Mouse (Mus musculus) brown adipose tissue, adult 24 weeks (tissue): ENCODE measurements at regions not wholly inside any gene's neighbourhood (a gene's known extent, or its start where the extent isn't known, plus 50 kb on each side); places are given as distances from the start of the nearest gene placed in this dataset.

ENCODE experiments used
- H3K27ac ChIP-seq: fragments of 200-500 bp; replicated peaks from 2 replicates; pipeline ENCODE4 v1.5.1; 2012; ENCODE audit warnings: low read depth, mild to moderate bottlenecking, low read length
- H3K4me1 ChIP-seq: fragments of 200-500 bp; 2 replicates; pipeline ENCODE4 v1.6.1; 2012; ENCODE audit warnings: low read length, mixed read lengths; ENCODE audit not compliant: control insufficient read depth, insufficient read depth, insufficient read length
- H3K4me3 ChIP-seq: fragments of 200-500 bp; 2 replicates; pipeline ENCODE4 v1.5.1; 2012; ENCODE audit warnings: low read depth, mild to moderate bottlenecking, low read length, moderate library complexity; ENCODE audit not compliant: insufficient read depth

GRCm38 (mm10) chr10:16438414-16438813 is 1284.6 kb upstream of the Cited2 start:
- Histone ChIP-seq H3K4me3 (no peak overlapping the region), H3K27ac (no peak overlapping the region), H3K4me1 (no peaks in the 10 kb centered on the region)

GRCm38 (mm10) chr10:16440932-16441640 is 1281.9 kb upstream of the Cited2 start:
- Histone ChIP-seq H3K4me1 (no peaks in the 10 kb centered on the region), H3K27ac (no peak overlapping the region), H3K4me3 (no peak overlapping the region)

- no peak overlapping the region for H3K27ac ChIP-seq
- no peak overlapping the region for H3K4me3 ChIP-seq
- no peaks in the 10 kb centered on the region for H3K4me1 ChIP-seq
Observed at GRCm38 (mm10) chr10:16441661-16442072, 1281.4 kb upstream of the Cited2 start.

GRCm38 (mm10) chr10:16443901-16444300 is 1279.1 kb upstream of the Cited2 start:
- Histone ChIP-seq H3K4me3 (no peak overlapping the region), H3K4me1 (no peaks in the 10 kb centered on the region)

DNA sequence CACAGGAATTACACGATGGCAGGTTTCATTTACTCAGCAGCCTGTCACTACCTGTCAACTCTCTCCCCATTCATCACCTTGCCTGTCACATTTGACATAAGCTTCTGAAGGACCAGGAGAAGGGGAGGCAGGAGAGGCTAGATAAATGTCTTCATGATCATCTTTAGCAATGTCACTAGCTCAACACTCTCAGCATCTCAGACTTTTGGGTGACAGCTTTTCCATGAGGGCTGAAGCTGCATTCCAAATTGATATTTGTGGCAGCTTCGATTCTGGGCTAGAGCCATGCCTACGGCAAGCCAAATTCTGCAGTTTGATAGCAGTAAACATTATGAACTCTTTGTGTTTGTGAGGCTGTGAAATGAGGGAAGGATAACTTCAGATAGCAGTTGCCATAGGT is 1255.1 kb upstream of the Cited2 start:
- Histone ChIP-seq H3K4me1 (no peaks in the 10 kb centered on the region), H3K27ac (no peak overlapping the region), H3K4me3 (no peak overlapping the region)

More at GRCm38 (mm10) chr10:16443901-16444300, 1279.1 kb upstream of the Cited2 start:
- no peak overlapping the region for H3K27ac ChIP-seq

DNA sequence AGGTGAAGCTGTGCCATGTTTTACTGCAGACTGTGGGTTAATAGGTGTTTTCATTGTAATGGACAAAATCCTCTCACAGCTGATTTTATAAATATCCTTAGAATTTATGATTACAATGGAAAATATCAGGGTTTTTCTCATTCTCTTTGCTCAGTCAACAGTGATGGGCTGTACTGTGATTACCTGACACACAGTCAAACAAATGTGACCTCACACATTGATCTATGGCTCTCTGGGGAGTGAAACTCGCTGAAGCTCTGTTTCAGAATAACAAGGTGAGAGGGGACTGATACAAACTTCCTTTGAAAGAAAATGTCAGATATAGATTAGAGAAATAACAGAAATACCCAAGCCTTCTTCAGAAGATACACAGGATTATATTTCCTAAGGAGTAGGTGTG is 1253.3 kb upstream of the Cited2 start:
- H3K27ac ChIP-seq, result no peak overlapping the region
- peaks cover 4% of the 10 kb centered on the region; the same call in 1 of the 2 replicates for H3K4me1 ChIP-seq

GRCm38 (mm10) chr10:16473952-16474521 is 1249.0 kb upstream of the Cited2 start:
- Histone ChIP-seq H3K27ac (no peak overlapping the region), H3K4me3 (no peak overlapping the region), H3K4me1 (peaks cover 4% of the 10 kb centered on the region; the same call in 1 of the 2 replicates)

More for the DNA sequence above, 1253.3 kb upstream of the Cited2 start:
- H3K4me3 ChIP-seq, result no peak overlapping the region

- Histone ChIP-seq H3K4me1 (no peaks in the 10 kb centered on the region), H3K27ac (no peak overlapping the region), H3K4me3 (no peak overlapping the region)
Observed at GRCm38 (mm10) chr10:16498580-16498979, 1224.4 kb upstream of the Cited2 start.

DNA sequence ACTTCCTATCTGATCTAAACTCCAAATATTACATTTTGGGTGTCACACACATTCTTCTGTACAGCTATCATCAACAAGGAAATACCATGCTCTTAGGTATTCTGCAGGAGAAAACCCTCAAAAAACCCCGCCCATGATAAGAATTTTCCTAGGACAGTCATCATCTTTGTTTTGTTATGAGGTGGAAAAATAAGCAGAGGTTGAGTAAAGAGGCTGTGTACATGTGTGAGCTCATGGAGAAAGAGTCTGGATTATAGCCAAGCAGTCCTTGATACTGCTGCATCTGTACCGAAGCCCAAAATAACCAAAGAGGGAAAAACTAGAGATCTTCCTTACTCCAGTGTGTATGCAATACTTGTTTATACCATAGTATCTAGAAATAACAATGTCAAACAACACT is 1215.3 kb upstream of the Cited2 start:
- no peak overlapping the region for H3K27ac ChIP-seq
- H3K4me3 ChIP-seq, result no peak overlapping the region
- no peaks in the 10 kb centered on the region for H3K4me1 ChIP-seq

DNA sequence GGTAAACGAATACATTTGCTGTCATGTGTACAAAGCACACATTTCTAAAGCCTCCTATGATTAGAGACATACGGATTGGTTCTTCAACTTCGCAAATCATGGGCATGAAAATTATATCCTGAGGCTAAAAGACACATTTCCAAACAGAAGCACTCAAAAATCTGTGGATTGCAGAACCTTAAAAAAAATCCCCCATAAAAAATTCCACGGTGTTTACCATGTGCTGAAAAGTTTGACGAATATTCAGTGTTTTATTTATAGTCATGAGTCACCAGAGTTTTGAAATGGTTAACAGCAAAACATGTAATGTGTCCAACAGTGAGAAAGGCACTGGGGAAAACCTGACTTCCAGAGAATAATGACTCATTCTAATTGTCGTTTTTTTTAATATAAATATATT is 1214.9 kb upstream of the Cited2 start:
- Histone ChIP-seq H3K4me3 (no peak overlapping the region), H3K27ac (no peak overlapping the region), H3K4me1 (no peaks in the 10 kb centered on the region)

DNA sequence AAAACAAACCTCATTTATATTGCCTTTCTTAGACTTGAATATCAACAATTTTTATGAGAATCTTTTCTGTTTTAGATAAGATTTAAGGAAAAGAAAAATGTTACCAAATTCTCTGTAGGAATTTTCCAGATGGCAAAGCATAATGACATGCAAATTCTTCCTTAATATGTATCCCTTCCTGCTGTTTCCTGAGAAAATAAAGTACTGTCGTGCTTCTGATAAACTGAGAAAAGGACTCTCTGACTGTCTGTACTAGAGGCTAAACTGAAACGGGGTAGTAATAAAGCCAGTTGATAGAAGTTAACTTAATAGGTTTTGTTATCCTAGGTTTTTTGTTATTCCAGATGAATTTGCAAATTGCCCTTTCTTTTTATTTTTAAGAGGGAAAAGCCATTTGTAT is 1208.4 kb upstream of the Cited2 start:
- H3K27ac ChIP-seq, result no peak overlapping the region
- no peak overlapping the region for H3K4me3 ChIP-seq
- H3K4me1 ChIP-seq, result no peaks in the 10 kb centered on the region

GRCm38 (mm10) chr10:16521895-16522294 is 1201.1 kb upstream of the Cited2 start:
- Histone ChIP-seq H3K4me1 (no peaks in the 10 kb centered on the region), H3K27ac (no peak overlapping the region), H3K4me3 (no peak overlapping the region)

- no peak overlapping the region for H3K4me3 ChIP-seq
- no peaks in the 10 kb centered on the region for H3K4me1 ChIP-seq
- no peak overlapping the region for H3K27ac ChIP-seq
Observed at GRCm38 (mm10) chr10:16524101-16524500, 1198.9 kb upstream of the Cited2 start.

- no peaks in the 10 kb centered on the region for H3K4me1 ChIP-seq
- no peak overlapping the region for H3K4me3 ChIP-seq
- no peak overlapping the region for H3K27ac ChIP-seq
Observed at GRCm38 (mm10) chr10:16527693-16528092, 1195.3 kb upstream of the Cited2 start.

DNA sequence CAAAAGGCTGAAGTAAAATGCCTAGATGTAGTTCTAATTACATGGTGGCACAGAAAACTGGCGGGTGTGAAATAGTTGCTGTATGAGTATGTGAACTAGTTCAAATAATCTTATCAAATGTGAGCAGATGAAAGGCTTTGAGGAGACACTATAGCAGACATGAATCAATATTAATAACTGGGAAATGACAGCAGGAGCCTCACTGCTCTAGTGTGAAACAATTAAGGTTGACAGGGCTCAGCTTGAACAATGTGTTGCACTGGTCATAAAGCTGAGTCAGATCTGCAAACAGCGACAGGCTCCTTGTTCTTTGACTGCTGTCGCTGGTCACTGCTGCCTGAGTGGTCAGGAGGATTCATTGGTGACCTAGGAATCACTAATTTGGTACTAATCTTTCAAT is 1185.4 kb upstream of the Cited2 start:
- no peak overlapping the region for H3K27ac ChIP-seq
- no peak overlapping the region for H3K4me3 ChIP-seq
- H3K4me1 ChIP-seq, result no peaks in the 10 kb centered on the region

GRCm38 (mm10) chr10:16538379-16538778 is 1184.6 kb upstream of the Cited2 start:
- no peaks in the 10 kb centered on the region for H3K4me1 ChIP-seq
- no peak overlapping the region for H3K27ac ChIP-seq
- no peak overlapping the region for H3K4me3 ChIP-seq
